Mouse (Mus musculus) MEL (cell line): Measurements from ENCODE around the gene Efhb.

Source experiments
- CTCF ChIP-seq, 3 experiments: IDR thresholded peaks in 2 of 3; conservative IDR thresholded peaks in 1 of 3; 2 replicates each; pipeline ENCODE4 v1.5.1; 2011 to 2012; ENCODE audit warnings: low read length in 3 of 3, low read depth in 2 of 3, mild to moderate bottlenecking in 2 of 3, improper control_type of control experiment in 1 of 3, inconsistent platforms in 1 of 3, mixed read lengths in 1 of 3, moderate library complexity in 1 of 3; ENCODE audit not compliant: control insufficient read depth in 1 of 3, insufficient read depth in 1 of 3, poor library complexity in 1 of 3, severe bottlenecking in 1 of 3
- EP300 ChIP-seq, 2 experiments: IDR thresholded peaks; 2 replicates each; pipeline ENCODE4 v1.6.1; 2011; ENCODE audit warnings: improper control_type of control experiment in 2 of 2, low read length in 2 of 2, low read depth in 1 of 2, mild to moderate bottlenecking in 1 of 2
- MAFK ChIP-seq: IDR thresholded peaks from 2 replicates; pipeline ENCODE4 v1.6.1; 2011; ENCODE audit warnings: low read depth, mild to moderate bottlenecking, low read length, improper control_type of control experiment, borderline replicate concordance
- POLR2A ChIP-seq, 2 experiments: IDR thresholded peaks; 2 replicates each; pipeline ENCODE4 v1.6.1; 2011 to 2012; ENCODE audit warnings: low read length in 2 of 2, mild to moderate bottlenecking in 2 of 2, control low read depth in 1 of 2, improper control_type of control experiment in 1 of 2, low read depth in 1 of 2, moderate library complexity in 1 of 2; ENCODE audit not compliant: control insufficient read depth in 1 of 2, insufficient read depth in 1 of 2, poor library complexity in 1 of 2
- RCOR1 ChIP-seq: IDR thresholded peaks from 2 replicates; pipeline ENCODE4 v1.6.1; 2012; ENCODE audit warnings: low read depth, mild to moderate bottlenecking, inconsistent platforms, low read length, improper control_type of control experiment
- USF1 ChIP-seq: IDR thresholded peaks from 2 replicates; pipeline ENCODE4 v1.6.1; 2014; ENCODE audit warnings: low read depth, mild to moderate bottlenecking, inconsistent platforms, low read length, improper control_type of control experiment, moderate library complexity
- ZKSCAN1 ChIP-seq: IDR thresholded peaks from 2 replicates; pipeline ENCODE4 v1.6.1; 2012; ENCODE audit warnings: low read depth, mild to moderate bottlenecking, inconsistent platforms, low read length, improper control_type of control experiment, moderate library complexity

- TF ChIP-seq POLR2A (IDR thresholded peaks at IDR 0.05; ENCODE audit: control insufficient read depth in 1 of 2, insufficient read depth in 1 of 2, low read depth in 1 of 2, low read length in 2 of 2, poor library complexity in 1 of 2) (no peak; a peak in 1 of 4 replicates), CTCF (IDR thresholded peaks at IDR 0.05 in 2 of 3, conservative IDR thresholded peaks at IDR 0.05 in 1 of 3; ENCODE audit: control insufficient read depth in 1 of 3, insufficient read depth in 1 of 3, low read depth in 2 of 3, low read length in 3 of 3, poor library complexity in 1 of 3, severe bottlenecking in 1 of 3) (no peak), USF1 (no peak), RCOR1 (no peak), ZKSCAN1 (no peak), MAFK (no peak), EP300 (IDR thresholded peaks at IDR 0.05; ENCODE audit: low read depth in 1 of 2, low read length in 2 of 2) (no peak)
Measured at GRCm38 (mm10) chr17:53479604-53480041, 16.5 kb upstream of the Efhb start.
